Mouse (Mus musculus) lung, embryonic 16.5 days (tissue): ENCODE data around the gene Klrb1. TPM values are rescaled to one million over a fixed set of nuclear protein-coding genes. Genes with fewer than 3 reads are reported as not detected.

Experiments
- ATAC-seq: fragments of 200-750 bp; cut with Nextera tagmentation; 2 replicates; pipeline ENCODE4 v1.8.0; 2017; ENCODE audit warnings: low read depth, mild to moderate bottlenecking, moderate library complexity
- H3K27ac ChIP-seq: fragments of 300-500 bp; sonication (generic); 2 replicates; pipeline ENCODE4 v1.5.1; 2014; ENCODE audit warnings: mild to moderate bottlenecking, control low read depth, low read length
- H3K27me3 ChIP-seq: fragments of 300-500 bp; sonication (generic); 2 replicates; pipeline ENCODE4 v1.6.1; 2014; ENCODE audit warnings: low read depth, low read length, mixed read lengths; ENCODE audit not compliant: control insufficient read depth, insufficient read depth
- H3K36me3 ChIP-seq: fragments of 300-500 bp; sonication (generic); 2 replicates; pipeline ENCODE4 v1.6.1; 2014; ENCODE audit warnings: low read length; ENCODE audit not compliant: control insufficient read depth, insufficient read depth
- H3K4me1 ChIP-seq: fragments of 300-500 bp; sonication (generic); replicated peaks from 2 replicates; pipeline ENCODE4 v1.6.1; 2014; ENCODE audit warnings: low read length, mixed read lengths; ENCODE audit not compliant: control insufficient read depth, insufficient read depth
- H3K4me2 ChIP-seq: fragments of 300-500 bp; sonication (generic); 2 replicates; pipeline ENCODE4 v1.6.1; 2014; ENCODE audit warnings: low read depth, low read length, control low read depth
- H3K4me3 ChIP-seq: fragments of 300-500 bp; sonication (generic); 2 replicates; pipeline ENCODE4 v1.5.1; 2014; ENCODE audit warnings: mild to moderate bottlenecking, low read length, control low read depth
- H3K9ac ChIP-seq: fragments of 300-500 bp; sonication (generic); 2 replicates; pipeline ENCODE4 v1.6.1; 2014; ENCODE audit warnings: low read length, control low read depth
- H3K9me3 ChIP-seq: fragments of 300-500 bp; sonication (generic); 2 replicates; pipeline ENCODE4 v1.6.1; 2016; ENCODE audit warnings: low read length; ENCODE audit not compliant: control insufficient read depth
- WGBS: fragments of 180-500 bp; shearing (Covaris S2); extraction: QIAGEN DNeasy Blood & Tissue Kit; methylation state at CpG from one replicate; pipeline ENCODE4 v1.1.7; 2014; 5-methylcytosine and 5-hydroxymethylcytosine counted together
- polyA plus RNA-seq: library from polyadenylated mRNA; unstranded; fragments of >200 nt; fragmentation: Nextera tagmentation; extraction: Ambion mirVana; gene quantifications from 2 replicates; pipeline ENCODE4 v1.2.1, GENCODE M21; 2015

The Klrb1 gene
- polyA plus RNA-seq, 1 experiment from 2014 or later = not detected

DNA sequence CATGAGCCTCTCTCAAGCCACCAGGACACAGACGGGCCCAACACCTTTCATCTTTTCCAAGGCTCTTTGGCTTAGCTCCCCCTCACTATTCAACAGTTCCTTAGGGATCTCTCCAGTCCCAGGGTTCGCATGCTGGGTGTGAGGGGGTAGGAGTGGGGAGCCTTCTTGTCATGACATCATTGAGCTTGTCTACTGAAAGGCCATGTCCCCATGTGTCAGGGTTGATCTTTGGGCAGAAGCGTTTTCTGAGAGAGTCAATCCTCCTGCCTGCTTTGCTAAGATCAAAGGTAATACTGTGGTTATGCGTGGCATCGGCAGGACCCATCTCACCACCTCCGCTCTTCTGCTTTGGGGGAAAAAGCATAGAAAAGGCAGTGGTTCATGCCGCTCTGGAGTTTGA, 14.6 kb upstream of the Klrb1 start:
- Histone ChIP-seq H3K27me3 (no peaks in the 10 kb centered on the region), H3K9ac (no peak overlapping the region), H3K36me3 (no peaks in the 10 kb centered on the region), H3K4me1 (no peaks in the 10 kb centered on the region), H3K4me3 (no peak overlapping the region), H3K9me3 (no peaks in the 10 kb centered on the region), H3K27ac (no peak overlapping the region), H3K4me2 (no peak overlapping the region)
- ATAC-seq = no peak
- whole genome bisulfite sequencing = 86% methylated on average over 7 of the region's 7 CpGs

DNA sequence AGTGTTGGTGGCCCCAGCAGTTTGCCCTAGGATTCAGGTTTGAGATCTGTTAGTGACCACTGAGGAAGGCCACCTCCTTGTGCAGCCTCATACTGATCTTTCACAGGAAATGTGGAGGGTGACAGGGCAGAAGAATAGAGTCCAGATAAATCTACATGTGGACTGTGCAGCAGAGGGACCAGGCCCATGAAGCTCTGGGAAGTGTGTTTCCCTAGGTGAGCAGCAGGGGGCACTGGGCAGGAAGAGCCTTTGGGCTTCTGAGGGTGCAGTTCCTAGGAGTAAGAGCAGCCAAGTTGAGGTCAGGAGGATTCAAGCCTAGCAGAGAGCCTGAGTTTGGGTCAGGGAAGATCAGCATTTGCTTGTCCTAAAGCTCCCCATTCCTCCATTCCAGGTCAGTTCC, 13.2 kb upstream of the Klrb1 start:
- ATAC-seq = no peak
- no peak overlapping the region for H3K27ac ChIP-seq
- no peaks in the 10 kb centered on the region for H3K36me3 ChIP-seq
- no peaks in the 10 kb centered on the region for H3K27me3 ChIP-seq
- no peaks in the 10 kb centered on the region for H3K9me3 ChIP-seq
- H3K4me1 ChIP-seq = no peaks in the 10 kb centered on the region
- no peak overlapping the region for H3K9ac ChIP-seq
- H3K4me3 ChIP-seq = no peak overlapping the region
- H3K4me2 ChIP-seq = no peak overlapping the region

DNA sequence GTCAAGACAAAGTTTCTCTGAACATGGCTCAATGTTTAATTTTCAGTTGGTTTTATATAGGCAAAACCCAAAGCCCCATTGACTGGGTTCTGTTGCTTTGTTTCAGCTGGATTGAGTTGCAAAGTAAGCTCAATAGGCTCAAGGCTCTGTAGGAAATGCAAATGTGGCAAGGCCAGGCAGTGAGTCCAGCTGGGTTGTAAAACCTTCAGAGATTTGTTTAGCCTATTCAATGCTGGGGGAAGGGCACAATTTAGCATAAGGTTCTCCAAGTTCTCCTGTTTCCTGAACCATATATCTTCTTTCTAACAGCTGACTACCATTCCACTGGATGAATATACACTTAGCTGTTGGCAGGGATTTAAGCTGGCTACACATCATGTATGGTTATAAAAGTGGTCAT, 12.0 kb upstream of the Klrb1 start:
- Histone ChIP-seq H3K36me3 (no peaks in the 10 kb centered on the region), H3K4me3 (no peak overlapping the region), H3K9ac (no peak overlapping the region), H3K27ac (no peak overlapping the region), H3K9me3 (no peaks in the 10 kb centered on the region), H3K4me2 (no peak overlapping the region), H3K27me3 (no peaks in the 10 kb centered on the region), H3K4me1 (no peaks in the 10 kb centered on the region)
- ATAC-seq = no peak

DNA sequence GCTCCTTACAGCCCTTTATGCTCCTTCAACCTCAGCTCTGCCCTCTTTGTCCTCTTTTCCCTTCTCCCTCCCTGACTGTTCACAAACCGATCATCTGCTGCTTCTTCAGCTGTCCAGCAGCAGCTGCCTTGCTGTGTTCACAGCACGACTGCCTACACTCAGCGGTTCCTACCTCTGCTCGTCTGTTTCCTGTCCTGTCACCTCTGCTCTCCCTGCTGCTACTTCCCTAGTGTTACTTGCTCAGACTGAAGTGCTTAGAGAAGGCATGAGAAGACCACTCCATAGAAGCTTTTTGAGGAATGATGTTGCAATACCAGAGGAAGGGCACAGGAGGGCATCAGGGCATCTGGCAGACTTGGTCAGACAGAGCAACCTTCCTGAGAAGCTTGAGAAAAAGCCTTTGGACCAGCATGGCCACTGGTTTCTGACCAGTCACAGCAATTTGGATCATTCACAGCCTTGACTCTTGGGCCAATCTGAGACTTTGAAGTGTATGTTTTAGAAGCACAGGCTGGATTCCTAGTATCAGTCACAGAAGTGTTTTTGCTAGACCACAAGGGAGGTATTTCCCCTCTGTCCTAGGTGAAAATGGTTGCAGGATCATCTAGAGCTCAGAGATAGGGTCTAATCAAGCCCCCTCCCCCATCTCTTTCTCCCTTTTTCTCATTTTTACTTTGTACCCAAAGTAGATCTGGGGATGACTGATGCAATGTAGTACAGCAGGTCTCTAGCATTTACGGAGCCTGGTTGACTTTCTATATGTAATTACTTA, 11.2 kb upstream of the Klrb1 start:
- H3K9ac ChIP-seq = no peak overlapping the region
- no peaks in the 10 kb centered on the region for H3K36me3 ChIP-seq
- no peaks in the 10 kb centered on the region for H3K27me3 ChIP-seq
- H3K4me1 ChIP-seq = no peaks in the 10 kb centered on the region
- ATAC-seq = no peak
- H3K27ac ChIP-seq = no peak overlapping the region
- no peaks in the 10 kb centered on the region for H3K9me3 ChIP-seq
- WGBS = 47% methylated on average over 5 of the region's 5 CpGs
- no peak overlapping the region for H3K4me3 ChIP-seq
- no peak overlapping the region for H3K4me2 ChIP-seq

DNA sequence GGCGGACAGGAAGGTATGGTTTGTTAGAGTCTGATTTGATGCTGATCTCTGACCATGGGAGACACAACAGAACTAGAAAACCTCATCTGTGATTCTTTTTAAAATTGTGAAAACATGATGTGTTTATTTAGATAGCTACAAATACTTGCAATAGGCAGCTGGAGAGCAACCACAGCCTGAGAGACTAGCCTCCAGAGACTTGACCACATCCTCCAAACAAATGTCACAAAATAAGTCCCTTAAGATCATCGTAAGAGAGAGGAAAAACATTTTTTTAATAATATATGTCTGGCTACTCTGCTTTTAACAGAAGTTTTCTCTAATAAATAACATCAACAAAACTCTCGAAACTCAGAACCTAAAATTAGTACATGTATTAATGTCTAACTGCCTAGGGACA, 9.2 kb upstream of the Klrb1 start:
- ATAC-seq = no peak
- Histone ChIP-seq H3K9ac (no peak overlapping the region), H3K4me1 (no peaks in the 10 kb centered on the region), H3K27ac (no peak overlapping the region), H3K27me3 (no peaks in the 10 kb centered on the region), H3K9me3 (no peaks in the 10 kb centered on the region), H3K4me3 (no peak overlapping the region), H3K36me3 (no peaks in the 10 kb centered on the region), H3K4me2 (no peak overlapping the region)
- 80% methylated on average over 3 of the region's 3 CpGs for whole genome bisulfite sequencing

DNA sequence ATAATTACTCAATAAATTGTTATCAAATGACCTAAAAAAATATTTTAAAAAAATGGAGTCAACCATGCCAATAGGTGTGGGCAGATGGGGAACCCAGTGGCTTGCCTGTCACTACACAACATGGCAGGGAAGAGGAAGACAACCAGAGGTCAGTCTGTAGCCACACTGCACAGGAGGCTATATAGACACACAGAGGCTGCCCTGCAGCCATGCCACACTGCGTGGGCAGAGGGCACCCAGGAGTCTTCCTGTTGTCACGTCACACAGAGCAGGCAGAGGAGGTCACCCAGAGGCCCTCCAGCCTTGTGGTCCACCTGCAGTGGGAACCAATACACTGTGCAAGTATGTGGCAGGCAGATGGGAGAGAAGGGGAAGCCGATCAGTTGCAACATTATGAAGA, 21.2 kb downstream of the Klrb1 start:
- Histone ChIP-seq H3K4me2 (no peak overlapping the region), H3K9ac (no peak overlapping the region), H3K4me3 (no peak overlapping the region), H3K4me1 (no peaks in the 10 kb centered on the region), H3K27me3 (no peaks in the 10 kb centered on the region), H3K36me3 (no peaks in the 10 kb centered on the region), H3K9me3 (no peaks in the 10 kb centered on the region), H3K27ac (no peak overlapping the region)
- WGBS = 67% methylated on average over 3 of the region's 3 CpGs
- no peak for ATAC-seq

DNA sequence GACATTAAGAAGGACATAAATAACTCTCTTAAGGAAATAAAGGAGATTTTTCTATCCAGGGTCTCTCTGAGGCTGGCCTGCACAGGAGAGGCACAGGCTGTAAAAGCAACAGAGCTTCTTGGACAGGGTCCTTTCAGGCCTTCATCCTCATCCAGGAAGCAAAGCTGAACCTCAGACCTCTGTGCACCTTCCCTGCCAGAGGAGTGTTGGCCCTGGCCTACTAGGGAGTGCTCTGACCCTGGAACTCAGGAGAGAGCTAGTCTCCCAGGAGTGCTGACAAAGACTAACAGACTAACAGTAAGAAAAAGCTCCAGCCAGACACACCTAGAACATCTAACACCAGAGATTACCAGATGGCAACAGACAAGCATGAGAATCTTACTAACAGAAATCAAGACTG, 43.3 kb downstream of the Klrb1 start:
- H3K9me3 ChIP-seq = no peaks in the 10 kb centered on the region
- H3K27me3 ChIP-seq = no peaks in the 10 kb centered on the region
- H3K9ac ChIP-seq = no peak overlapping the region
- H3K36me3 ChIP-seq = no peaks in the 10 kb centered on the region
- no peak overlapping the region for H3K4me2 ChIP-seq
- no peaks in the 10 kb centered on the region for H3K4me1 ChIP-seq
- no peak overlapping the region for H3K27ac ChIP-seq
- H3K4me3 ChIP-seq = no peak overlapping the region
- no peak for ATAC-seq

DNA sequence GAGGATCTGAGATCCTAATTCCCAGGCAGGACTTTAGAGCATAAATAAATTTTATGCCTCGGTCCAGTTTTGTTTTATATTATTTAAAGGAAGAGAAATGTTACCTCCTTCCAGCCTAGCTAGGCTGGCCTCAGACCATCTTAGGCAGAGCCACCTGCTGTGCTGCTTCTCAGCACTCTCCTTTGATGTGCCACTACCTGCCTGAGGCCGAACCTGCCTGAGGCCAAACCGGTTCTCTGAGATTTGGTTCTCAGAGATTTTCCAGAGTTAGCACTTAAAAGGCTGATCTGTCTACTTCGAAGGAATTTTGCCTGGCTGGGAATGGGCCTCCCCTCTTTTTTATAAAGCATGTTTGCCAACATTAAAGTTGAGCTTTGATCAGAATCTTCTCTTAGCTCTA, 52.9 kb downstream of the Klrb1 start:
- H3K27ac ChIP-seq = no peak overlapping the region
- no peak overlapping the region for H3K9ac ChIP-seq
- no peaks in the 10 kb centered on the region for H3K27me3 ChIP-seq
- no peaks in the 10 kb centered on the region for H3K36me3 ChIP-seq
- no peak for ATAC-seq
- H3K4me2 ChIP-seq = no peak overlapping the region
- no peaks in the 10 kb centered on the region for H3K4me1 ChIP-seq
- 39% methylated on average over 4 of the region's 4 CpGs for WGBS
- no peaks in the 10 kb centered on the region for H3K9me3 ChIP-seq
- H3K4me3 ChIP-seq = no peak overlapping the region

DNA sequence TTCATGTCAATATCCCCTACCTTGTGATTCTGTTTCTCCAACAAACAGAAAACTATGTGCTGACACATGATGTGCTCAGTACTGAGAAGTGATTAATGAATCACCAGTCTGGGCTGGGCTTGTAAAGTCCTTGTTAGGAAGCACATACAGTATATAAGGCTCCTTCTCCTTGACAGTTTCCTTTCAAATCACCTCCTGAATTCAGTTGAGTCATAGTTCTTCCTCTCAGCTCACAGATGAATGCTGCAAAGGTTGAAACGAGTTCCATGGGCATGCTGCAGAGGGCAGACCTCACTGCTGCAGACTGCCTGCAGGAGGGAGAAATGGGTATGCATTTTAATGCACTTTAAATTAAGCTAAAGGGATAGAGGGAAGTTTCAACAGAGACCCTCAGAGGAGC, 60.7 kb downstream of the Klrb1 start, which contains the start of gene Clec2h:
Gene Clec2h (plus strand): TSS at position 180 of the 400 bp plus-strand sequence.
- H3K9ac ChIP-seq = no peak within 1 kb of the TSS
- no peaks in the 10 kb centered on the region for H3K27me3 ChIP-seq
- no peak within 1 kb of the TSS for H3K4me2 ChIP-seq
- no peak for ATAC-seq
- no peaks in the 10 kb centered on the region for H3K4me1 ChIP-seq
- no peaks in the 10 kb centered on the region for H3K36me3 ChIP-seq
- H3K27ac ChIP-seq = no peak within 1 kb of the TSS
- 13% methylated on average over 1 of the region's 1 CpGs for WGBS
- H3K9me3 ChIP-seq = no peaks in the 10 kb centered on the region
- no peak within 1 kb of the TSS for H3K4me3 ChIP-seq

DNA sequence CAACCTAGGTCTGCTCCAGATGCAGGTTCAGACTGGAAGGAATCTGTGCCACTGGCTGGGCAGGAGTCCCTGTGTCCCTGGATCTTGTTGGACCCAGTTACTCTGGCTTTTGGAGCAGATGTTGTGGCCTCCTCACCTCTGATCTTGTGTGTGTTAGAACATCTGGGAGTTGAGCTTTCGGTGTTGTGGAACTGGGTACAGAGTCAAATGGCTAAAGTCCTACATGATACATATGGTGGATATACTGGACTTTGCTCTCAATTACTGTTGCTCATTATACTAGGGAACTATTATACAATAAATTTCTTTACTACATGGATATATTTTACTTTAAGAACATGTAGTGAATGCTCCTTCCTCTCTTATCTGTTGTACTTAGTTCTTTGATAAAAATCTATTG, 61.6 kb downstream of the Klrb1 start:
- H3K4me2 ChIP-seq = no peak overlapping the region
- WGBS = 100% methylated on average over 1 of the region's 1 CpGs
- no peak for ATAC-seq

More for the DNA sequence above, 61.6 kb downstream of the Klrb1 start:
- Histone ChIP-seq H3K4me1 (no peaks in the 10 kb centered on the region), H3K9ac (no peak overlapping the region), H3K4me3 (no peak overlapping the region), H3K36me3 (no peaks in the 10 kb centered on the region), H3K9me3 (no peaks in the 10 kb centered on the region), H3K27me3 (no peaks in the 10 kb centered on the region), H3K27ac (no peak overlapping the region)
